Mouse (Mus musculus): ENCODE measurements around the gene Fkbp10. TPM values are rescaled to one million over a fixed set of nuclear protein-coding genes. Genes with fewer than 3 reads are reported as not detected.
A peak's percentile ranks its signal among the peaks of the same experiment; 100 is the strongest.

The Fkbp10 gene
- total and polyA plus RNA-seq, 2 experiments from 2014 or later: 95.9 to 114 TPM

GRCm38 (mm10) chr11:100389931-100390445 lies 25.5 kb upstream of the Fkbp10 start:
- ATAC-seq (ENCODE audit: insufficient read depth, low read depth) (peak; percentile 21), DNase-seq (ENCODE audit: low spot score) (peak; percentile 59)
- 19% methylated on average over 8 of the region's 8 CpGs for WGBS
- peak overlapping the region; percentile 44 for H3K4me2 ChIP-seq (ENCODE audit: low read depth, low read length)
- H3K27me3 ChIP-seq (ENCODE audit: control insufficient read depth, insufficient read depth, low read length): no peaks in the 10 kb centered on the region
- H3K27ac ChIP-seq (ENCODE audit: low read depth): peak overlapping the region; percentile 88
- TF ChIP-seq CTCF (IDR thresholded peaks at IDR 0.05; ENCODE audit: low read depth) (no peak), EP300 (IDR thresholded peaks at IDR 0.05; ENCODE audit: low read depth) (peak; percentile 61; the same call in 1 of the 2 replicates)
- H3K9me3 ChIP-seq (replicated peaks; ENCODE audit: control insufficient read depth, low read length): no peaks in the 10 kb centered on the region
- peaks cover 18% of the 10 kb centered on the region for H3K36me3 ChIP-seq (replicated peaks; ENCODE audit: control insufficient read depth, insufficient read depth, low read length)
- peaks cover 86% of the 10 kb centered on the region for H3K4me1 ChIP-seq (ENCODE audit: control insufficient read depth, insufficient read depth)
- peak overlapping the region; percentile 32; the same call in 1 of the 2 replicates for H3K9ac ChIP-seq (replicated peaks; ENCODE audit: low read depth, low read length)
- H3K4me3 ChIP-seq (ENCODE audit: low read depth, low read length): no peak overlapping the region

DNA sequence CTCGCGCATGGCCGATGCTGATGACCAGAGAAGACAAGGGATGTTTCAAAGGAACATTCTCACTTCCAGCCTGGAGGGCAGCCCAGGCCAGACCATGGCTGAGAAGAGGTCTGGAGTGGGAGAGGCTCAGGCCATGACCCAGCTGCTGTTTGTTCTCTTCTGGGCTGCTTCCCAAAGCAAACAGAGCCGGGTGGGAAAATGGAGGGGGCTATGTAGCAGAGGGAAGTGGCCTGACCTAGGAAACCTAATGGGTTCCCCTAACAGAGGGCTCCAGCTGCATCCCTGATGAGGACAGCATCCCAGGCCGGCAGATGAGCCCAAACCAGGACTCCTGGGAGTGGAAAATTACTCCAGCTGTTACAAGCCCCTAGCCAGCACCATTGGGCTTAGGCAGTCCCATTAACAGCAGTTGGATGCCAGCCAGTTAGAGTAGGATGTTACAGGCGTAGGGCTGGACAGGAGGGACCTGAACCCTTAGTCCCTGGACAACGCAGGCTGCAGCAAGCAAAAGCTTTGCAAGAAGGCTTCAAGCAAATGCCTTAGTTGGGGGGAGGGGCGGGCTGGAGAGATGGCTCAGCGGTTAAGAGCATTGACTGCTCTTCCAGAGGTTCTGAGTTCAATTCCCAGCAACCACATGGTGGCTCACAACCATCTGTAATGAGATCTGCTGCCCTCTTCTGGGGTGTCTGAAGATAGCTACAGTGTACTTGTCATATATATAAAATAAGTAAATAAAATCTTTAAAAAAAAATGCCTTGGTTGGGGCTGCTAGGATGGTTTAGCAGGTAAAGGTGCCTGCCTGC lies 24.2 kb upstream of the Fkbp10 start:
- Histone ChIP-seq H3K9ac (replicated peaks; ENCODE audit: low read depth, low read length) (0 out of 2 replicates have a peak overlapping the region, but pooled peaks have one; percentile 32), H3K4me3 (ENCODE audit: low read depth, low read length) (no peak overlapping the region), H3K4me2 (ENCODE audit: low read depth, low read length) (no peak overlapping the region; the same call in 1 of the 2 replicates), H3K9me3 (replicated peaks; ENCODE audit: control insufficient read depth, low read length) (no peaks in the 10 kb centered on the region), H3K27me3 (ENCODE audit: control insufficient read depth, insufficient read depth, low read length) (no peaks in the 10 kb centered on the region), H3K4me1 (ENCODE audit: control insufficient read depth, insufficient read depth) (peaks cover 93% of the 10 kb centered on the region), H3K36me3 (replicated peaks; ENCODE audit: control insufficient read depth, insufficient read depth, low read length) (peaks cover 5% of the 10 kb centered on the region; the same call in 1 of the 2 replicates), H3K27ac (ENCODE audit: low read depth) (peak overlapping the region; percentile 88)
- WGBS: 34% methylated on average over 9 of the region's 9 CpGs
- DNase-seq (ENCODE audit: low spot score): peak; percentile 82
- TF ChIP-seq EP300 (IDR thresholded peaks at IDR 0.05; ENCODE audit: low read depth) (peak; percentile 78; the same call in 1 of the 2 replicates), CTCF (IDR thresholded peaks at IDR 0.05; ENCODE audit: low read depth) (peak; percentile 19; the same call in 1 of the 2 replicates)
- peak; percentile 62 for ATAC-seq (ENCODE audit: insufficient read depth, low read depth)

- H3K9me3 ChIP-seq (replicated peaks; ENCODE audit: control insufficient read depth, low read length): no peaks in the 10 kb centered on the region
Measured at GRCm38 (mm10) chr11:100391884-100392345, 23.6 kb upstream of the Fkbp10 start.

DNA sequence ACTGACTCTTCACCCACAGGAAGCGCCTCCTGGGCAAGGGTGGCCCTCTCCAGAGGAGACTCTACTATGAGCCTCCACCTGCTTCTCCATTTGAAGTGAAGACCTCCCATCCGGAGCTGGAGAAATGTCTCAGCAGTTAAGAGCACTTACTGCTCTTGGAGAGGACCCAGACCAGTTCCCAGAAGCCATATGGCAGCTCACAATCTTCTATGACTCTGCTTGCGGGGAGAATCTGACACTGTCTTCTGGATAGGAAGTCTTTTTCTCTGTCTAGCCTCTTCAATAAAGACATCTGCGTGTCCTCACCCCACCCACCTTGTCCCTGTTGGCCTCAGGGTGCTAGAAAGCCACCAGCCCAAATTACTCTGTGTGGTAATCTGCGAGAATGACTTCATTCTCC lies 22.5 kb upstream of the Fkbp10 start:
- 0 out of 2 replicates have a peak, but pooled peaks cover 4% of the 10 kb centered on the region for H3K36me3 ChIP-seq (replicated peaks; ENCODE audit: control insufficient read depth, insufficient read depth, low read length)
- 61% methylated on average over 5 of the region's 5 CpGs for WGBS
- no peaks in the 10 kb centered on the region for H3K27me3 ChIP-seq (ENCODE audit: control insufficient read depth, insufficient read depth, low read length)
- ATAC-seq (ENCODE audit: insufficient read depth, low read depth) (no peak), DNase-seq (ENCODE audit: low spot score) (no peak)
- peaks cover 78% of the 10 kb centered on the region for H3K4me1 ChIP-seq (ENCODE audit: control insufficient read depth, insufficient read depth)
- no peaks in the 10 kb centered on the region for H3K9me3 ChIP-seq (replicated peaks; ENCODE audit: control insufficient read depth, low read length)
- TF ChIP-seq EP300 (IDR thresholded peaks at IDR 0.05; ENCODE audit: low read depth) (no peak), CTCF (IDR thresholded peaks at IDR 0.05; ENCODE audit: low read depth) (no peak)
- H3K4me3 ChIP-seq (ENCODE audit: low read depth, low read length): no peak overlapping the region
- H3K4me2 ChIP-seq (ENCODE audit: low read depth, low read length): no peak overlapping the region
- H3K27ac ChIP-seq (ENCODE audit: low read depth): peak overlapping the region; percentile 37
- no peak overlapping the region for H3K9ac ChIP-seq (replicated peaks; ENCODE audit: low read depth, low read length)

More at GRCm38 (mm10) chr11:100391884-100392345, 23.6 kb upstream of the Fkbp10 start:
- Histone ChIP-seq H3K27ac (ENCODE audit: low read depth) (peak overlapping the region; percentile 88), H3K4me3 (ENCODE audit: low read depth, low read length) (no peak overlapping the region), H3K9ac (replicated peaks; ENCODE audit: low read depth, low read length) (no peak overlapping the region), H3K27me3 (ENCODE audit: control insufficient read depth, insufficient read depth, low read length) (no peaks in the 10 kb centered on the region), H3K4me2 (ENCODE audit: low read depth, low read length) (no peak overlapping the region), H3K36me3 (replicated peaks; ENCODE audit: control insufficient read depth, insufficient read depth, low read length) (0 out of 2 replicates have a peak, but pooled peaks cover 4% of the 10 kb centered on the region), H3K4me1 (ENCODE audit: control insufficient read depth, insufficient read depth) (peaks cover 88% of the 10 kb centered on the region)
- DNase-seq (ENCODE audit: low spot score) (no peak), ATAC-seq (ENCODE audit: insufficient read depth, low read depth) (no peak)
- TF ChIP-seq EP300 (IDR thresholded peaks at IDR 0.05; ENCODE audit: low read depth) (no peak), CTCF (IDR thresholded peaks at IDR 0.05; ENCODE audit: low read depth) (no peak)
- 88% methylated on average over 7 of the region's 7 CpGs for WGBS

GRCm38 (mm10) chr11:100393733-100394132 lies 21.8 kb upstream of the Fkbp10 start:
- TF ChIP-seq CTCF (IDR thresholded peaks at IDR 0.05; ENCODE audit: low read depth): no peak
- no peak for TF ChIP-seq EP300 (IDR thresholded peaks at IDR 0.05; ENCODE audit: low read depth)
- ATAC-seq (ENCODE audit: insufficient read depth, low read depth): no peak
- peaks cover 75% of the 10 kb centered on the region for H3K4me1 ChIP-seq (ENCODE audit: control insufficient read depth, insufficient read depth)
- no peak for DNase-seq (ENCODE audit: low spot score)
- no peak overlapping the region for H3K9ac ChIP-seq (replicated peaks; ENCODE audit: low read depth, low read length)
- H3K4me2 ChIP-seq (ENCODE audit: low read depth, low read length): peak overlapping the region; percentile 29
- H3K36me3 ChIP-seq (replicated peaks; ENCODE audit: control insufficient read depth, insufficient read depth, low read length): 0 out of 2 replicates have a peak, but pooled peaks cover 4% of the 10 kb centered on the region
- no peaks in the 10 kb centered on the region for H3K9me3 ChIP-seq (replicated peaks; ENCODE audit: control insufficient read depth, low read length)
- H3K27ac ChIP-seq (ENCODE audit: low read depth): peak overlapping the region; percentile 37; the same call in 1 of the 2 replicates
- no peaks in the 10 kb centered on the region for H3K27me3 ChIP-seq (ENCODE audit: control insufficient read depth, insufficient read depth, low read length)
- H3K4me3 ChIP-seq (ENCODE audit: low read depth, low read length): no peak overlapping the region; the same call in 1 of the 2 replicates
- WGBS: 32% methylated on average over 7 of the region's 7 CpGs

Data from heart, postnatal 0 days (tissue).